Mouse (Mus musculus) mature B cell (primary cell): ENCODE measurements around the gene Gm19402.
"Not testable (repeated sequence)": the region's sequence is repeated elsewhere in the genome, so short reads cannot be mapped to it uniquely, and the experiment has no call there.

Experiments used
- in situ Hi-C: fragments of 300-500 bp; cut with MboI; formaldehyde crosslinking; loops from 2 replicates; pipeline ENCODE4 v1.14.3; 2019

Gene Gm19402

DNA sequence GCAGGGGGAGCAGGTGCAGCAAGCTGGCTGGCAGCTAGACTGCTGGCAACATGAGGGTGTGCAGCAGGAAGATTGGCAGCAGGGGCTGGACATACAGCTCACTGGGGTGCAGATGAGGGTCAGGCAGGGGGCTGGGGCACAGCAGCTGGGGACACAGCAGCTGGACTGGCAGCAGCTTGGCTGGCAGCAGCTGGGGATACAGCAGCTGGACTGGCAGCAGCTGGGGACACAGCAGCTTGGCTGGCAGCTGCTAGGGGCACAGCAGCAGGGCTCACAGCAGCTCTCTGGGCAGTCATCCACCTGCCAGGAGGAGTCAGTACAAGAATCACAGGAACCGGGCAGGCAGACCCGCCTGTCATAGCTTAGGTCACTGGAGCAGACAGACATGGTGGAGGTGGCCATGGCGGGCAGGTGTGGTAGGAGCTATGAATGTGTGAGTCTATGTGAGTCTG, at the start of gene Gm19402:
Gene Gm19402, minus strand, starts transcription at position 402 of the 452 bp plus-strand sequence.
- in situ Hi-C loops: not testable (repeated sequence)

DNA sequence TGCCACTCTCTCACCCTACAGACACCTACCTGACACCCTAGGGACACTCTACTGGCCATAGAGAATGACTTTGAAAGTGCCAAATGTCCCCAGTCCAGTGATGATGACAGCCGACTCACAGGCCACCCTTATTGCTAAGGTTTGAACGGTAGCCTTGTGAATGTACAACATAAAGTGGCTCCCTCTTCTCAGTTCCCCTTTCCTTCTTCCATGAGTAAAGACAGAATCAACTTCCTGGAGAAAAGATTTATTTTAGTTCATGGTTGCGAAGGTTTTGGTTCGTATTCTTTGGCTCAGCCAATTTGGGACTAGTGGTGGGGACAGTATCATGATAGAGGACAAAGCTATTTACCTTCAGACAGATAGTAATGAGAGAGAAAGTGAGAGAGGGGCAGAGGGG, 48.4 kb upstream of the Gm19402 start:
- in situ Hi-C loops: no loop called here

DNA sequence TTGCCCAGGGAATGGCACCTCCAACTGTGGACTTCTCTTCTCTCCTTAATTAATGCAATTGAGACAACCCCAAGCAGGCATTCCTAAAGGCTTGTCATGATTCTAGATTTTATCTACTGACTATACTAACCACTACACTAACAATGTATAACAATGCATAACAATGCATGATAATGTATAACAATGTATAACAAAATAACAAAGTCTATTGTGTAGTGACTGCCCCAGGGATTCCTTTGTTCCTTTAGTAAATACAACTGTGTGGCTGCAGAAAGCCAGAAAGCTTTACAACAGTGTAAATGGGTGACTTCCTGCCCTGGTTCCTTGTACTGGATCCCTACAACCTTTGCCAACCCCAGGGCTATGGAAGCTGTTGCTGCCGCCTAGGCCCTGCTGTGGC, 45.4 kb upstream of the Gm19402 start:
- in situ Hi-C loops: no loop called here

- in situ Hi-C loops: no loop called here
Observed at GRCm38 (mm10) chr10:77729241-77729640, 38.7 kb upstream of the Gm19402 start.

- in situ Hi-C loops: no loop called here
Observed at GRCm38 (mm10) chr10:77728280-77728679, 37.7 kb upstream of the Gm19402 start.

DNA sequence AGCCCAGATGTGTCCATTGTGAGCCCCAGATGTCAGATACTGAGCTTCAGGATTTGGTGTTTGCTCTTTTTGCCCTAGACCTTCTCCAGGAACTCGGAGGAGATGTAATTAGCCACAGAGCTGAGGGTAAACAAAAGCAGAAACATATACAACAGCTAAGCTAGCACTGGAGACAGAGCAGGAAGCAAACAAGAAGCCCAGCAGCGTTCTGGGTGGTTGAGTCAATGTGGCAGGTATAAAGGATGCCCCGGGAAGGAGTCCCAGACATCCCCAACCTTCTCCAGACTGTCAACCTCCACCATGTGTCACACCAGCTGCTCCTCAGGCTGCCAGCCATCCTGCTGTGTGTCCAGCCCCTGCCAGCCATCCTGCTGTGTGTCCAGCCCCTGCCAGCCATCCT, 35.6 kb upstream of the Gm19402 start, which contains the start of gene Gm10100:
Gene Gm10100, plus strand, starts transcription at position 301 of the 400 bp plus-strand sequence.
- in situ Hi-C loops: no loop called here

DNA sequence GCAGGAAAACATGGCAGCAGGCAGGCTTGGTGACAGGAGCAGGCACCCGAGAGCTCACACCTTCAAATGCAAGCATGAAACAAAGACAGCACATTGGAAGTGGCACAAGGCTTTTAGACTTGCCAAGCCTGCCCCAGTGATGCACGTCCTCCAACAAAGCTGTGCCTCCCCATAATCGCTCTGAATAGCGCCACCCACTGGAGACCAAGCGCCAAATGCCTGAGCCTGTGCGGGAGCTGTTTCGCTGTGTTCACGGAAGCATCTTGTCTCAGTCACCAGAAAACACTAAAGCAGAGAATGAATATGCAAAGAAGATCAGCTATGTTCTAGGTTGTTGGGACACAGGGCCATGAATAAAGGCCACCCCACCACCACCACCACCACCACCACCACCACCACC, 34.3 kb upstream of the Gm19402 start:
- in situ Hi-C loops: no loop called here

- in situ Hi-C loops: not testable (repeated sequence)
Observed at GRCm38 (mm10) chr10:77720299-77720698, 29.7 kb upstream of the Gm19402 start, which contains the start of gene Krtap12-1. Gene Krtap12-1 (plus strand): TSS chr10:77720599.

DNA sequence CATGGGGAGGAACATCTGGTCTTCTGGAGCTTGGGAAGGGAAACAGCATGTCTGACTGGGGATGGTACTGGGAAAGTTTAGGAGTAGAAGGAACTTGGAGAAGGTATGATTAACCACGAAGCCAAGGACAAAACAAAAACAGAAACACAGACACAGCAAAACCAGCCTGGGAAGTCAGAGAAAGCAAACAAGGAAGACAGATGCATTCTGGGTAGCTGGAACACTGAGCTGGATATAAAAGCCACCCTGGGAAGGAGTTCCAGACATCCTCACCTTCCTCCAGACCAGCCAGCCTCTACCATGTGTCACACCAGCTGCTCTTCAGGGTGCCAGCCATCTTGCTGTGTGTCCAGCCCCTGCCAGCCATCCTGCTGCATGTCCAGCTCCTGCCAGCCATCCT, 24.9 kb upstream of the Gm19402 start, which contains the start of gene Gm10142:
Gene Gm10142, plus strand, starts transcription at position 301 of the 400 bp plus-strand sequence.
- in situ Hi-C loops: no loop called here

DNA sequence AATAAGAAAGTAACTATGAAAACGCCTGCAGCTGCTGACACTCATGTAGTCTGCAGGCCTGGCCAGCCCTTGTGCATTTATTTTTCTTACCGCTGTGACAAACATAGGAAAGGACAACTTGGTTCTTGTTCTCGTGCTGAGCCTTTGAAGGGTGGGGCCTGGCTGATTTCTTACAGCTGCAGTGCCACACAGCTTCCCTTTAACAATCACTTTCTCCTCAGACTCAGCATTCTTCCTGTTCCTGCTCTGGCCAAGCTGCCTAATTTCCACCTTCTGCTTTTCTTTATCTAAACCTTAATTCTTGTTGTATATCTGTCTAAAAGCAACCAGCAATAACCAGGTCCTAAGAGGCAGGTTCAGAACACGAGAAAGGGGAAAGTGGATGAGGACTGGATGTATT, 23.2 kb upstream of the Gm19402 start:
- in situ Hi-C loops: no loop called here

DNA sequence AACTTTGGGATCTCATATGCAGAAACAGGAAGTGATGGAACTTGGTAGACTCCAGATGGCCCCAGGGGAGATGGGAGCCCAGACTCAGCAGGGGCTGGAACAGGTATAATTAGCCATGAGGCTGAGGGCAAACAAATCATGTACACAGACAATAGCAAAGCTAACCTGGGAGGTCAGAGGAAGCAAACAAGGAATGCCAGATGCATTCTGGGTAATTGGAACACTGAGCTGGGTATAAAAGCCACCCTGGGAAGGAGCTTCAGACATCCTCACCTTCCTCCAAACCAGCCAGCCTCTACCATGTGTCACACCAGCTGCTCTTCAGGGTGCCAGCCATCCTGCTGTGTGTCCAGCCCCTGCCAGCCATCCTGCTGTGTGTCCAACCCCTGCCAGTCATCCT, 20.6 kb upstream of the Gm19402 start, which contains the start of gene Gm10024:
Gene Gm10024, plus strand, starts transcription at position 301 of the 400 bp plus-strand sequence.
- in situ Hi-C loops: not testable (repeated sequence)

- in situ Hi-C loops: no loop called here
Observed at GRCm38 (mm10) chr10:77709831-77710230, 19.3 kb upstream of the Gm19402 start.

DNA sequence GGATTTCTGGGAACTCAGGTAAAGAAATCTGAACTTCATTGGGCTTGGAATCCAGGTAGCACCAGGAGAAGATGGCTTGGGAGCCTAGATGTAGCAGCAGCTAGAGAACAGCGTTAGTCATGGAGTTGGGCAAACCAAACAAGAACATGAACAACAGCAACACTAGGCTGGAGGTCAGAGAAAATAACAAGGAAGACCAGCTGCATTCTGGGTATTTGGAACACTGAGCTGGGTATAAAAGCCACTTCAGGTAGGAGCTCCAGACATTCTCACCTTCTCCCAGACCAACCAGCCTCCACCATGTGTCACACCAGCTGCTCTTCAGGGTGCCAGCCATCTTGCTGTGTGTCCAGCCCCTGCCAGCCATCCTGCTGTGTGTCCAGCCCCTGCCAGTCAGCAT, 15.8 kb upstream of the Gm19402 start, which contains the start of gene Gm10272:
Gene Gm10272, plus strand, starts transcription at position 301 of the 400 bp plus-strand sequence.
- in situ Hi-C loops: no loop called here

- in situ Hi-C loops: no loop called here
Observed at GRCm38 (mm10) chr10:77697133-77697532, 6.6 kb upstream of the Gm19402 start, which contains the start of gene Gm9508. Gene Gm9508 (minus strand): TSS chr10:77697233.

- in situ Hi-C loops: no loop called here
Observed at GRCm38 (mm10) chr10:77687021-77687420, 3.5 kb downstream of the Gm19402 start.

DNA sequence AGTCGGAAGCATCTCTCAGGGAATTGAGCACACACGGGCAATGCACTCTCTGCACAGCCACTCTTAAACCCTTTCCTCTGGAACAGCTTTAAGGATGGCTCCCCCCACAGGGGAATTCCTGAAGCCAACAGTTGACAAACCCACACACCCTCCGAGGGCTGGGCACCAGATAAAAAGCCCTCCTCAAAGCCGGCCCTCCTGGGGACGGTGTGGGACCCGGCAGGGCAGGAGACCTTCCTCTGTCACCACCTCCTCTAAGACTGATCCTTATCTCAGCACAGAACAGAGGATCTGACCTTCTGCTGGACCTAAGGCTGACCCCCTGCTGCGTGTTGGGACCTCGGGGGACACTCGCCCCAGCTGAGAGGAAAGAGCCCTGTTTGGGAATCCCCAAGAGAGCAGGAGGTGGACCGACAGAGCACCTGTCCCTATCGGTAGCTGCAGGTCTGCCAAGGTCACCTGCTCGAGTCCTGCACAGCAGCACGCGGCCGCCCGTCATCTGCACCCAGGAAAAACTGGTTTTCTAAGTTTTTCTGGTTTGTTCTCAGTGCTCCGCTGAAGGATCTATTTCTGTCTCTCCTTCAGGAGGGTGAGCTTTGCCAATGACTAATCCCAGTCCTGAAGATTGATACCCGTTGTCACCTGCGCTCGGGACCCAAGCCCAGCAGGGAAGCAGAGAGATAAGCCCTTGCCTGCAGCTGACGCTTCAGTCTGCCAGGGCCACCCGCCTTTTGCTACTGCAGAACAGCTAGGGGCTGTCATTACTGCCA, 4.5 kb downstream of the Gm19402 start, which contains the start of gene Tspear:
Gene Tspear, plus strand, starts transcription at position 675 of the 770 bp plus-strand sequence.
- in situ Hi-C loops: no loop called here

GRCm38 (mm10) chr10:77684181-77684580, 6.4 kb downstream of the Gm19402 start:
- in situ Hi-C loops: no loop called here

GRCm38 (mm10) chr10:77682994-77683393, 7.6 kb downstream of the Gm19402 start:
- in situ Hi-C loops: no loop called here

- in situ Hi-C loops: no loop called here
Observed at GRCm38 (mm10) chr10:77677562-77677961, 13.0 kb downstream of the Gm19402 start.

DNA sequence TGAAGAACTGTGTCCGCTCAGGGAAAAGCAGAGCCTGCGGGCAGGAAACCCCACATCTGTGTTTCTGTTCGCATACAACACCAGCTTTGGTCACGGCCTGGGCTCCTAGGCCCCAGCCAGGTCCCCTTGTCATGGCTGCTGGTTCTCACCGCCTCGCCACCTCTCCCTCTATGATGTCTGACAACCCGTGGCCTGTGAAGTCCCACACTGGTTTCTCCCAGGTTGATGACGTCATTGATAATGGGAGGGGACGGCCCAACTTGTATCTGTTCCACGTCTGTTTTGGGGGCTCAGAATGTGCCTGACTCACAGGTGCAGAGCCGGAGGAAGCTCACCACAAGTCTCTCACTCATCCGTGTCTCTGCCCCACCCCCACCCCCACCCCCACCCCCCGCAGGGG, 16.8 kb downstream of the Gm19402 start:
- in situ Hi-C loops: no loop called here

GRCm38 (mm10) chr10:77671519-77671918, 19.0 kb downstream of the Gm19402 start:
- in situ Hi-C loops: no loop called here

- in situ Hi-C loops: no loop called here
Observed at GRCm38 (mm10) chr10:77670710-77671109, 19.8 kb downstream of the Gm19402 start.

GRCm38 (mm10) chr10:77667402-77667801, 23.2 kb downstream of the Gm19402 start:
- in situ Hi-C loops: no loop called here
